Mouse (Mus musculus) urinary bladder, postnatal 4 days (tissue): ENCODE measurements at regions not wholly inside any gene's neighbourhood (a gene's known extent, or its start where the extent isn't known, plus 50 kb on each side); places are given as distances from the start of the nearest gene placed in this dataset.
"Not testable (repeated sequence)": the region's sequence is repeated elsewhere in the genome, so short reads cannot be mapped to it uniquely, and the experiment has no call there.

Experiments used
- DNase-seq, 2 experiments: peaks; one replicate each; pipeline ENCODE4 v3.0.0; 2021 to 2022; ENCODE audit warnings: low spot score in 2 of 2

GRCm38 (mm10) chr13:83744110-83744752, 240.4 kb downstream of the Mef2c start:
- no peak for DNase-seq

- no peak for DNase-seq
Measured at GRCm38 (mm10) chr13:83744981-83745555, 241.2 kb downstream of the Mef2c start.

GRCm38 (mm10) chr13:83745961-83746360, 242.1 kb downstream of the Mef2c start:
- no peak for DNase-seq

GRCm38 (mm10) chr13:83747671-83748070, 243.8 kb downstream of the Mef2c start:
- no peak for DNase-seq

- DNase-seq, result no peak
Measured at GRCm38 (mm10) chr13:83749376-83750150, 245.7 kb downstream of the Mef2c start.

- no peak for DNase-seq
Measured at GRCm38 (mm10) chr13:83750437-83750836, 246.6 kb downstream of the Mef2c start.

GRCm38 (mm10) chr13:83760387-83761170, 256.7 kb downstream of the Mef2c start:
- no peak for DNase-seq

- DNase-seq, result no peak
Measured at GRCm38 (mm10) chr13:83762484-83762883, 258.6 kb downstream of the Mef2c start.

GRCm38 (mm10) chr13:83763288-83763687, 259.5 kb downstream of the Mef2c start:
- not testable (repeated sequence) for DNase-seq

- no peak for DNase-seq
Measured at GRCm38 (mm10) chr13:83785643-83786042, 281.8 kb downstream of the Mef2c start.

GRCm38 (mm10) chr13:83809535-83809934, 305.7 kb downstream of the Mef2c start:
- no peak for DNase-seq

- DNase-seq, result no peak
Measured at GRCm38 (mm10) chr13:83820291-83820690, 316.5 kb downstream of the Mef2c start.

- no peak for DNase-seq
Measured at GRCm38 (mm10) chr13:83820721-83821120, 316.9 kb downstream of the Mef2c start.

- no peak for DNase-seq
Measured at GRCm38 (mm10) chr13:83824926-83825325, 321.1 kb downstream of the Mef2c start.

GRCm38 (mm10) chr13:83826841-83827463, 323.1 kb downstream of the Mef2c start:
- DNase-seq, result no peak

GRCm38 (mm10) chr13:83865932-83866685, 356.0 kb upstream of the Tmem161b start:
- DNase-seq, result no peak

- no peak for DNase-seq
Measured at GRCm38 (mm10) chr13:83867211-83867610, 354.9 kb upstream of the Tmem161b start.

- DNase-seq, result no peak
Measured at GRCm38 (mm10) chr13:83867831-83868473, 354.1 kb upstream of the Tmem161b start.

- no peak for DNase-seq
Measured at GRCm38 (mm10) chr13:83868922-83869321, 353.2 kb upstream of the Tmem161b start.

GRCm38 (mm10) chr13:83872143-83872819, 349.8 kb upstream of the Tmem161b start:
- DNase-seq, result no peak
